Mouse (Mus musculus): ENCODE results near the gene Catsper3.

- TF ChIP-seq CTCF (IDR thresholded peaks at IDR 0.05; ENCODE audit: low read depth, low read length) (no peak), TAL1 (conservative IDR thresholded peaks at IDR 0.05; ENCODE audit: low read depth, low read length) (no peak), GATA1 (IDR thresholded peaks at IDR 0.05; ENCODE audit: borderline replicate concordance, low read length) (no peak), GATA2 (IDR thresholded peaks at IDR 0.05; ENCODE audit: borderline replicate concordance, low read depth, low read length) (no peak)
Measured at GRCm38 (mm10) chr13:55814834-55815233, 30.5 kb downstream of the Catsper3 start.
